Mouse (Mus musculus): ENCODE data around the gene Vmn2r59. TPM values are rescaled to one million over a fixed set of nuclear protein-coding genes. Genes with fewer than 3 reads are reported as not detected.
"Not testable (repeated sequence)": the region's sequence is repeated elsewhere in the genome, so short reads cannot be mapped to it uniquely, and the experiment has no call there.

The Vmn2r59 gene
- not detected for polyA plus RNA-seq (2012; fragmentation: generic; extraction: Trizol)
- long read RNA-seq, experiment 1 = 0 reads
- long read RNA-seq, experiment 2 = 0 reads

- no peaks in the 10 kb centered on the region for H3K79me3 ChIP-seq (ENCODE audit: low read depth)
Measured at GRCm38 (mm10) chr7:42058923-42059322, at the start of gene Vmn2r59. Vmn2r59 (minus strand) TSS chr7:42059023.

GRCm38 (mm10) chr7:42107470-42107869 is 48.6 kb upstream of the Vmn2r59 start, which contains the start of gene Vmn2r60:
Vmn2r60 (plus strand) TSS chr7:42107770.
- no peaks in the 10 kb centered on the region for H3K79me3 ChIP-seq (ENCODE audit: low read depth)
- H3K79me2 ChIP-seq (ENCODE audit: control insufficient read depth, insufficient read depth) = no peaks in the 10 kb centered on the region
- no peak within 1 kb of the TSS for H3K4me3 ChIP-seq (ENCODE audit: insufficient read depth, poor library complexity, severe bottlenecking)
- H3K36me3 ChIP-seq (ENCODE audit: control insufficient read depth, insufficient read depth) = no peaks in the 10 kb centered on the region
- TF ChIP-seq CTCF (IDR thresholded peaks at IDR 0.05; ENCODE audit: control insufficient read depth, insufficient read depth, insufficient read length) (no peak), FOSL1 (IDR thresholded peaks at IDR 0.05; ENCODE audit: insufficient read depth, low read length, poor library complexity, severe bottlenecking) (no peak), CEBPB (IDR thresholded peaks at IDR 0.05; ENCODE audit: low read depth) (no peak), MAX (IDR thresholded peaks at IDR 0.05) (no peak), MYOD1 (IDR thresholded peaks at IDR 0.05; ENCODE audit: control insufficient read depth, insufficient read length, low read depth) (no peak), MYOG (IDR thresholded peaks at IDR 0.05; ENCODE audit: control insufficient read depth, extremely low read depth, insufficient read length) (no peak), USF1 (IDR thresholded peaks at IDR 0.05; ENCODE audit: low read depth) (no peak)
- no peak within 1 kb of the TSS for H3ac ChIP-seq (ENCODE audit: control insufficient read depth, insufficient read length, low read depth)
- H3K27me3 ChIP-seq (ENCODE audit: control insufficient read depth, insufficient read depth, insufficient read length) = no peaks in the 10 kb centered on the region

More at GRCm38 (mm10) chr7:42058923-42059322, at the start of gene Vmn2r59:
- no peak within 1 kb of the TSS for H3K4me3 ChIP-seq (ENCODE audit: insufficient read depth, poor library complexity, severe bottlenecking)
- no peaks in the 10 kb centered on the region for H3K79me2 ChIP-seq (ENCODE audit: control insufficient read depth, insufficient read depth)
- no peak within 1 kb of the TSS for H3ac ChIP-seq (ENCODE audit: control insufficient read depth, insufficient read length, low read depth)
- no peaks in the 10 kb centered on the region for H3K27me3 ChIP-seq (ENCODE audit: control insufficient read depth, insufficient read depth, insufficient read length)
- TF ChIP-seq FOSL1 (IDR thresholded peaks at IDR 0.05; ENCODE audit: insufficient read depth, low read length, poor library complexity, severe bottlenecking) = no peak
- no peak for TF ChIP-seq CTCF (IDR thresholded peaks at IDR 0.05; ENCODE audit: control insufficient read depth, insufficient read depth, insufficient read length)
- TF ChIP-seq MYOD1 (IDR thresholded peaks at IDR 0.05; ENCODE audit: control insufficient read depth, insufficient read length, low read depth) = no peak
- TF ChIP-seq USF1 (IDR thresholded peaks at IDR 0.05; ENCODE audit: low read depth) = no peak
- no peak for TF ChIP-seq CEBPB (IDR thresholded peaks at IDR 0.05; ENCODE audit: low read depth)
- TF ChIP-seq MAX (IDR thresholded peaks at IDR 0.05) = no peak
- no peak for TF ChIP-seq MYOG (IDR thresholded peaks at IDR 0.05; ENCODE audit: control insufficient read depth, extremely low read depth, insufficient read length)
- H3K36me3 ChIP-seq (ENCODE audit: control insufficient read depth, insufficient read depth) = no peaks in the 10 kb centered on the region

DNA sequence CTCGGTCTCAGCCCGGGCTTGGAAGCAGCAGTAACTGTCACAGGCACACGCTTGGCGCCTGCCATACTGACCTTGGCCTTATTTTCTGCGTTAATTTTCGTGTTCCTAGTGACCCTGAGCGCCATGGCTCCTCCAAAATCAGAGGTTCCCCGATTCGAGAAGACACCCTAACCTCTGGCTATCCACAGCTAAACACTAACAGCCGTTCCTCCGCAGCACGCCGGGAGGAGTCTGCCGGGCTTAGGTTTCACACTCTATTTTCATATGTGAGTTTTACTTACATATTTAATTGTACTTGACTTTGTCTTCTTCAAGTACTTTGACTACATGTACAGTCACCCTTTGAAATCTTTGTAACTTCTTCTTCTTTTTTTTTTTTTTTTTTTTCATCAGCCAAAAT is 48.2 kb upstream of the Vmn2r59 start:
- not testable (repeated sequence) for H3K27me3 ChIP-seq (ENCODE audit: control insufficient read depth, insufficient read depth, insufficient read length); H3K79me3 ChIP-seq (ENCODE audit: low read depth); H3K36me3 ChIP-seq (ENCODE audit: control insufficient read depth, insufficient read depth); H3K79me2 ChIP-seq (ENCODE audit: control insufficient read depth, insufficient read depth); H3ac ChIP-seq (ENCODE audit: control insufficient read depth, insufficient read length, low read depth); H3K4me3 ChIP-seq (ENCODE audit: insufficient read depth, poor library complexity, severe bottlenecking)

Other genes with a start within 250 kb of the Vmn2r59 start
- gene Vmn2r58, start 186.3 kb downstream of the Vmn2r59 start, polyA plus RNA-seq (2012; fragmentation: generic; extraction: Trizol) = not detected
- gene Vmn2r60, start 48.7 kb upstream of the Vmn2r59 start, polyA plus RNA-seq (2012; fragmentation: generic; extraction: Trizol) = not detected
- not detected for gene Vmn2r61, start 201.0 kb upstream of the Vmn2r59 start, polyA plus RNA-seq (2012; fragmentation: generic; extraction: Trizol)